In the genomic region with DNA sequence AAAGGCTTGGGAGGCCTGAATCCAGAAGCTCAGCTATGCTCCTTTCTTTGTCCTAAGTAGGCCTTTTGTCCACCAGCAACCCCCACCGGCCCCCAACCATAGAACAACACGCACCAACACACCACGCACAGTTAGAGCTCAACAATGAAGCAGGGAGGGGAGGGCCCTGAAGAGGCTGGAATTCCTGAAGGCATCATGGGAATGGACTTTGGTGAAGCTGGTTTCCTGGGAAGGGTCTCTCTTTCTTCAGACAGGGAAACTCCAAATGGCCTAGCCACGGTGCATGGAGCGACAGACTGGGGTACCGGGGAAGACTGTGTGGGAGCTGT, we compare ENCODE assay signal across 11 mouse cellular contexts.
DNase-seq lines count a peak whose midpoint lies in the region; ATAC-seq lines count a peak whose summit lies in the region.
"Had no signal": no experiment of that assay in that cellular context is flagged by ENCODE, and none has a peak within 500 bp of the region (broad histone marks: within the 10 kb centered on the region; RNA-seq: fewer than 3 reads in every experiment).

No protein-coding gene starts in this region.

- peak; percentile 38; the same call in 1 of the 2 replicates for ATAC-seq in neural tube, embryonic 11.5 days (ENCODE audit: insufficient read depth, low FRiP score, low TSS enrichment)
- ATAC-seq in forebrain, embryonic 15.5 days (replicated peaks) = peak; percentile 10; the same call in 1 of the 2 replicates
- no peak for ATAC-seq in limb, embryonic 13.5 days (ENCODE audit: low FRiP score, low read depth)
- no peak for ATAC-seq in neural tube, embryonic 15.5 days (ENCODE audit: low FRiP score)
- no peak for ATAC-seq in erythroid progenitor cell, adult 5-6 weeks (replicated peaks; ENCODE audit: low FRiP score, poor library complexity, severe bottlenecking)

- H3K4me1 ChIP-seq in neural tube, embryonic 11.5 days (ENCODE audit: control insufficient read depth, insufficient read depth, low read length) = peaks cover 44% of the 10 kb centered on the region
- peaks cover 71% of the 10 kb centered on the region for H3K4me1 ChIP-seq in forebrain, embryonic 15.5 days
- peaks cover 65% of the 10 kb centered on the region for H3K4me1 ChIP-seq in limb, embryonic 13.5 days
- H3K4me1 ChIP-seq in neural tube, embryonic 15.5 days = peaks cover 48% of the 10 kb centered on the region

- peak overlapping the region; percentile 72 for H3K27ac ChIP-seq in neural tube, embryonic 11.5 days (ENCODE audit: low read depth, low read length)
- H3K27ac ChIP-seq in forebrain, embryonic 15.5 days (replicated peaks) = peak overlapping the region; percentile 81
- no peak overlapping the region for H3K27ac ChIP-seq in limb, embryonic 13.5 days
- H3K27ac ChIP-seq in neural tube, embryonic 15.5 days (replicated peaks) = no peak overlapping the region
- H3K27ac ChIP-seq: heart, embryonic 15.5 days had no signal

- no peak for DNase-seq in neural tube, embryonic 11.5 days (ENCODE audit: low spot score)
- no peak for DNase-seq in neural tube, embryonic 10.5 days (ENCODE audit: extremely low spot score, low spot score)
- DNase-seq in lung, postnatal 14 days = no peak
- DNase-seq: cerebellum, adult 11 months; thymus, postnatal 14 days had no signal

- 17% methylated on average over 6 of the region's 6 CpGs for WGBS in neural tube, embryonic 11.5 days
- 9% methylated on average over 6 of the region's 6 CpGs for WGBS in forebrain, embryonic 15.5 days
- 11% methylated on average over 6 of the region's 6 CpGs for WGBS in limb, embryonic 13.5 days
- WGBS in neural tube, embryonic 15.5 days = 12% methylated on average over 6 of the region's 6 CpGs

- no peaks in the 10 kb centered on the region for H3K36me3 ChIP-seq in neural tube, embryonic 11.5 days (ENCODE audit: control insufficient read depth, insufficient read depth, low read length)
- H3K36me3 ChIP-seq in forebrain, embryonic 15.5 days = peaks cover 8% of the 10 kb centered on the region; the same call in 1 of the 2 replicates
- peaks cover 10% of the 10 kb centered on the region for H3K36me3 ChIP-seq in limb, embryonic 13.5 days
- H3K36me3 ChIP-seq in neural tube, embryonic 15.5 days = peaks cover 1% of the 10 kb centered on the region; the same call in 1 of the 2 replicates

- no peaks in the 10 kb centered on the region for H3K9me3 ChIP-seq in neural tube, embryonic 11.5 days (ENCODE audit: control insufficient read depth, low read length)
- H3K9me3 ChIP-seq in forebrain, embryonic 15.5 days = no peaks in the 10 kb centered on the region
- no peaks in the 10 kb centered on the region for H3K9me3 ChIP-seq in limb, embryonic 13.5 days
- H3K9me3 ChIP-seq in neural tube, embryonic 15.5 days (replicated peaks) = no peaks in the 10 kb centered on the region
- H3K9me3 ChIP-seq: heart, embryonic 15.5 days had no signal

- H3K9ac ChIP-seq in neural tube, embryonic 11.5 days (ENCODE audit: low read length) = no peak overlapping the region
- H3K9ac ChIP-seq in forebrain, embryonic 15.5 days (replicated peaks) = 0 out of 2 replicates have a peak overlapping the region, but pooled peaks have one; percentile 15
- H3K9ac ChIP-seq in limb, embryonic 13.5 days = no peak overlapping the region
- H3K9ac ChIP-seq in neural tube, embryonic 15.5 days (replicated peaks) = no peak overlapping the region
- H3K9ac ChIP-seq: heart, embryonic 15.5 days had no signal

- H3K27me3 ChIP-seq in neural tube, embryonic 11.5 days (ENCODE audit: control insufficient read depth, insufficient read depth, low read length) = peaks cover 19% of the 10 kb centered on the region
- H3K27me3 ChIP-seq in forebrain, embryonic 15.5 days = no peaks in the 10 kb centered on the region
- H3K27me3 ChIP-seq in limb, embryonic 13.5 days = peaks cover 70% of the 10 kb centered on the region
- H3K27me3 ChIP-seq in neural tube, embryonic 15.5 days (replicated peaks) = peaks cover 43% of the 10 kb centered on the region; the same call in 1 of the 2 replicates

- H3K4me2 ChIP-seq in neural tube, embryonic 11.5 days (ENCODE audit: low read depth) = no peak overlapping the region
- H3K4me2 ChIP-seq in forebrain, embryonic 15.5 days (replicated peaks) = peak overlapping the region; percentile 31
- 0 out of 2 replicates have a peak overlapping the region, but pooled peaks have one; percentile 14 for H3K4me2 ChIP-seq in limb, embryonic 13.5 days (replicated peaks)
- 0 out of 2 replicates have a peak overlapping the region, but pooled peaks have one; percentile 28 for H3K4me2 ChIP-seq in neural tube, embryonic 15.5 days
- H3K4me2 ChIP-seq: heart, embryonic 15.5 days; liver, embryonic 11.5 days had no signal

- H3K4me3 ChIP-seq in neural tube, embryonic 11.5 days (ENCODE audit: low read depth, low read length) = no peak overlapping the region
- H3K4me3 ChIP-seq in forebrain, embryonic 15.5 days = no peak overlapping the region
- H3K4me3 ChIP-seq in limb, embryonic 13.5 days = no peak overlapping the region
- no peak overlapping the region for H3K4me3 ChIP-seq in neural tube, embryonic 15.5 days (replicated peaks)
- H3K4me3 ChIP-seq: heart, embryonic 15.5 days had no signal

Comparison
In these comparisons a context has a peak if more than half of its experiments do, and no peak if none do; other contexts are left out.
1. ATAC-seq: peak in neural tube, embryonic 11.5 days (single experiment) and forebrain, embryonic 15.5 days (single experiment); none in limb, embryonic 13.5 days (single experiment), neural tube, embryonic 15.5 days (single experiment) and erythroid progenitor cell, adult 5-6 weeks (single experiment).
2. H3K27ac ChIP-seq: peak in neural tube, embryonic 11.5 days (single experiment) and forebrain, embryonic 15.5 days (single experiment); none in limb, embryonic 13.5 days (single experiment) and neural tube, embryonic 15.5 days (single experiment).